Mouse (Mus musculus) thymus, postnatal 4 days (tissue): Measurements from ENCODE around the gene Il2rb.

Experiments used
- DNase-seq: peaks from one replicate; pipeline ENCODE4 v3.0.0; 2021

The Il2rb gene

GRCm38 (mm10) chr15:78520112-78520715 lies 25.1 kb upstream of the Il2rb start:
- DNase-seq = no peak

GRCm38 (mm10) chr15:78518221-78518620 lies 23.1 kb upstream of the Il2rb start:
- DNase-seq = peak; percentile 58

- no peak for DNase-seq
Observed at GRCm38 (mm10) chr15:78515759-78516158, 20.7 kb upstream of the Il2rb start.

- peak; percentile 85 for DNase-seq
Observed at GRCm38 (mm10) chr15:78514393-78515146, 19.5 kb upstream of the Il2rb start.

GRCm38 (mm10) chr15:78513019-78513418 lies 17.9 kb upstream of the Il2rb start:
- DNase-seq = no peak

- DNase-seq = no peak
Observed at GRCm38 (mm10) chr15:78511951-78512350, 16.9 kb upstream of the Il2rb start.

- no peak for DNase-seq
Observed at GRCm38 (mm10) chr15:78510736-78511135, 15.7 kb upstream of the Il2rb start.

- DNase-seq = no peak
Observed at GRCm38 (mm10) chr15:78510121-78510576, 15.1 kb upstream of the Il2rb start.

GRCm38 (mm10) chr15:78509297-78509899 lies 14.3 kb upstream of the Il2rb start:
- no peak for DNase-seq

- no peak for DNase-seq
Observed at GRCm38 (mm10) chr15:78508443-78508842, 13.4 kb upstream of the Il2rb start.

- no peak for DNase-seq
Observed at GRCm38 (mm10) chr15:78505541-78505940, 10.5 kb upstream of the Il2rb start.

- no peak for DNase-seq
Observed at GRCm38 (mm10) chr15:78504816-78505215, 9.7 kb upstream of the Il2rb start.

- no peak for DNase-seq
Observed at GRCm38 (mm10) chr15:78504013-78504412, 8.9 kb upstream of the Il2rb start.

GRCm38 (mm10) chr15:78502437-78503132 lies 7.5 kb upstream of the Il2rb start:
- DNase-seq = no peak

- no peak for DNase-seq
Observed at GRCm38 (mm10) chr15:78493401-78494010, 1.6 kb downstream of the Il2rb start.

GRCm38 (mm10) chr15:78491301-78491700 lies 3.8 kb downstream of the Il2rb start:
- DNase-seq = no peak

- DNase-seq = no peak
Observed at GRCm38 (mm10) chr15:78489906-78490305, 5.2 kb downstream of the Il2rb start.

- no peak for DNase-seq
Observed at GRCm38 (mm10) chr15:78489248-78489647, 5.8 kb downstream of the Il2rb start.

- no peak for DNase-seq
Observed at GRCm38 (mm10) chr15:78487066-78487465, 8.0 kb downstream of the Il2rb start.

- DNase-seq = no peak
Observed at GRCm38 (mm10) chr15:78486564-78486963, 8.5 kb downstream of the Il2rb start.

- DNase-seq = no peak
Observed at GRCm38 (mm10) chr15:78483311-78483710, 11.8 kb downstream of the Il2rb start.

- no peak for DNase-seq
Observed at GRCm38 (mm10) chr15:78482518-78482917, 12.6 kb downstream of the Il2rb start.

- DNase-seq = peak; percentile 40
Observed at GRCm38 (mm10) chr15:78481448-78482000, 13.5 kb downstream of the Il2rb start.
